Mouse (Mus musculus): ENCODE results near the gene 6430628N08Rik.

GRCm38 (mm10) chr4:115881183-115881582 is 9.3 kb upstream of the 6430628N08Rik start:
- TF ChIP-seq CTCF (IDR thresholded peaks at IDR 0.05; ENCODE audit: low read depth, low read length) (no peak), POLR2AphosphoS5 (IDR thresholded peaks at IDR 0.05; ENCODE audit: insufficient replicate concordance, low read depth, low read length) (no peak), GATA1 (IDR thresholded peaks at IDR 0.05; ENCODE audit: borderline replicate concordance, low read length) (no peak), GATA2 (IDR thresholded peaks at IDR 0.05; ENCODE audit: borderline replicate concordance, low read depth, low read length) (no peak)

Measured in G1E (cell line).